Mouse (Mus musculus) spleen, postnatal 10 days (tissue): ENCODE data around the gene Max.

Source experiments
- DNase-seq, 2 experiments: peaks; one replicate each; pipeline ENCODE4 v3.0.0; 2021 to 2022; ENCODE audit warnings: low spot score in 2 of 2

The Max gene

GRCm38 (mm10) chr12:76920990-76921389, 41.0 kb downstream of the Max start:
- DNase-seq, result no peak

GRCm38 (mm10) chr12:76920398-76920797, 41.6 kb downstream of the Max start:
- DNase-seq, result no peak

DNA sequence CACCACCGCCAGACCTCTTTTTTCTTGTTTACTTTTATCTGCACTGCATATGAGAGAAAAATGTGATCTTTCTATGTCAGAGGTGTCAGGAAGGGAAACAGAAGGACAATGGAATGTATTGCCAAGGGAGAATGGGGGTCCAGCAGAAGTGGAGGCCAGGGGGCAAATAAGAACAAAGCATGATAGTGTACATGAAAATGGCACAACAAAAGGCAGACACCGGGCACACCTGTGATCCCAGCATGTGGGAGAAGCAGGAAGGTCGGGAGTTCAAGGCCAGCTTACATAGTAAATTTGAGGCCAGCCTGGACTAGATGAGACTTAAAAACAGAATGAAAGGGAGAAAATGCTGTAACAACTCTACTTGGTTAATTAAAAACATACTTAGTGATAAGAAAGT, 43.1 kb downstream of the Max start:
- no peak for DNase-seq

- peak in 1 of 2 experiments; percentile 32 for DNase-seq
Measured at GRCm38 (mm10) chr12:76918113-76918512, 43.9 kb downstream of the Max start.

GRCm38 (mm10) chr12:76916163-76916562, 45.8 kb downstream of the Max start:
- no peak for DNase-seq

GRCm38 (mm10) chr12:76912193-76912592, 49.8 kb downstream of the Max start:
- DNase-seq, result no peak

- DNase-seq, result peak in 1 of 2 experiments; percentile 34
Measured at GRCm38 (mm10) chr12:76911171-76911726, 50.8 kb downstream of the Max start.

DNA sequence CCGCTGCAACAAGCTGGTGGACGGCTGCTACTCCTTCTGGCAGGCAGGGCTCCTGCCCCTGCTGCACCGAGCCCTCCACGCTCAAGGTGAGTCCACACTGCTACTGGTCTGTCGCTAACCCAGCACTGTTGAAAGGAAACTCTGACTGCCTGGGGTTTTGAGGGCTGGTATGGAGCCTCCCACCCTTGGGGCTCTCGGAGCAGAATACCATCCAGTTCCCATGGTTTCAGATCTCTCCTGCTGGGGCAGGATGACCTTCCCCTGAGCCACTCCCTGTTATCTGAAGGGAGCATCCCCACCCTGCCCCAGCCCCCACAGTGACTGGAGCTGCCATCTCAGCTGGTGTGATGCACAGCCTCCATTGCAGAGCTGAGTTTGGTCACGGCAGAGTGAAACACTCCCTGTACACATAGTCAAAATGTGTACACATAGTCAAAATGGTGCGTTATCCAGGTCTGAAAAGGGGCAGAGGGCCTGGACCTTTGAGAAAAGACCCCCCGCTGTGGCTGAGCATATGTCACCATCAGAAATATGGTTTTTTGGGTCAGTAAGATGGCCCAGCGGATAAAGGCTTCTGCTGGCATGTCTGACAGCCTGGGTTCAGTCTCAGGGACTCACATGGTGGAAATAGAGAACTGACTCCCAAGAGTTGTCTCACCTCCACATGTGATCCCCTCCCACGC, 51.6 kb downstream of the Max start:
- DNase-seq, result peak; percentile 77 to 80

- DNase-seq, result peak; percentile 66 to 68
Measured at GRCm38 (mm10) chr12:76909218-76909617, 52.8 kb downstream of the Max start.

GRCm38 (mm10) chr12:76906278-76906677, 55.7 kb downstream of the Max start:
- no peak for DNase-seq

DNA sequence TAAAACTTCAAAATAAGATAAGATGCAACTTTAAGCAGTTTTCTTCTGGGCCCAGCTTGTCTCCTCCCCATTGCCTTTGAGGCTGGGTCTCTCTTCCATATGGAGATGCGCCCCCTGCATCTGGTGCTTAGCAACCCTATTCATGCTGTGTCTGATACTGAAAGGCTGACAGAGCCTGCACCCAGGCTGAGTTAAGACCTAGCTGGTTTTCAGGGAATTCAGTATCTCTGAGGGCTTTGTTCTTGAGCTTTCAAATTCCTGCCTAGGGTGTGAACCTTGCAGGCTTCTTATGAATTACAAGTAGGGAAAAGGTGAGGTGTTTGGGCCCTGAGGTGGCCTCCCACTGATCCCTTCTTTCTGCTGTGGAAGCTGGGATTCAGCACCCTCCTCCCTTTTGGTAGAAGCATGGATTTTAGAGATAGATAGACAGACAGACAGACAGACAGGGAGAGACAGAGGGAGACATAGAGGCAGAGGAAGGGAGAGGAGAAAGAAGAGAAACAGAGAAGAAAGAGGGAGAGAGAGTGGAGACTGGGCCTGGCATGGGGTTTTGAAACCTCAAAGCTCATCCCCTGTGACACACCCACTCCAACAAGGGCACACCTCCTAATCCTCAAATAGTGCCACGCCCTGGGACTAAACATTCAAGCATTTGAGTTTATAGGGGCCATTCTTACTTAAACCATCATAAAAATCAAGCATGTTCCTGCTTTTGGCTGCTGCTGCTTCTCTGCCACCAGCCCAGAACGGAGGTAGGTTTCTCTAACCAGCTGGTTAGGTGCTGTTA, 60.3 kb downstream of the Max start:
- no peak for DNase-seq

GRCm38 (mm10) chr12:76899261-76899975, 62.6 kb downstream of the Max start:
- DNase-seq, result no peak

DNA sequence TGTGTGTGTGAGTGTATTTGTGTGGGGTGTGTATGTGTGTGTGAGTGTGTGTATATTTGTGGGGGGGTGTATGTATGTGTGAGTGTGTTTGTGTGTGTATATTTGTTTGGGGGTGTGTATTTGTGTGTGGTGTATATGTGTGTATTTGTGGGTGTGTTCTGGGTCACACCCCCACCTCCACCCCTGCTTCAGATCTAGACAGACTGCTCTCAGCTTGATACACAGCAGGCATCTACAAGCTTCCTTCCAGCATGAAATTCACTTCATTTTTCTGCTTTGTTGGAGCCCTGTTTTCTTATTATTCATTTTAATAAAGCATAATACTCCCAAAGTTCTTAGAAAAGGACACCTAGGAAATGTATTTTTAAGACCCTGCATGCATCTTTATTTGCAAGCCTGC, 63.9 kb downstream of the Max start:
- no peak for DNase-seq

DNA sequence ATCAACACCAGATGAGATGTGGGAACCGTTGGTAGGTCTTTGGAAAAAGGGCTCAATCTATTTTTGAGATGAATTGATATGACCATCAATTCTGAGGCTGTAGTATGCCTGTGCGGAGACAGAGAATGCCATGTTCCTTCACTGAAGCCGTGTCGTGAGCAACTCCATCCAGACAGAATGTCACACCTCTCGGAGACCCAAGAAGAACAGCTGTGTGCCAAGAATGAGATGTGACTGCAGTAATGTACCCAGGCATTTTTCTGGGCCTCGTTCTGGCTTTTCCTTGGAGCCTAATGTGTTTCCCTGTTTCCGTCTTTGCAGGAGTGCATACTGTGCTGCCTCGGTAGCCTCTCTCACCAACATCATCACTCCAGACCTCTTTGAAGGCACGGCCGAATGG, 65.0 kb downstream of the Max start:
- no peak for DNase-seq

- DNase-seq, result no peak
Measured at GRCm38 (mm10) chr12:76896566-76896965, 65.4 kb downstream of the Max start.

DNA sequence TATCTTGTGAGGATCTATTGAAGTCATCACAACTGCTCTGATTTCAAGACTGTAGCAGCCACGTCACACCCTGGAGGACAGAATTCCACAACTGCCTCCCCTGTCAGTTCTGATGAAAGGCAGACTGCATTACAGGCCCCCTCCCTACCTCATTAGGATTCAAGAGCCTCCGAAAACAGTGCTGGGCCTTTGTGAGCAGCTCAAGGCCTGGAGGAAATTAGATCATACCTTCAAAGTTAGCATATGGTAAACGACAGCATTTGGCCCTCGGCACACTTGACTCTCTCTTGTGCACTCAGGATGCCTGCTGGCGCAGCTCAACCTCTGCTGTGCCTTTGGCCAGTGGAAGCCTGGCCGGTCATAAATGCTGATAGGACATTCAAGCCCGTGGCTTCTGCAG, 66.2 kb downstream of the Max start:
- DNase-seq, result no peak

- DNase-seq, result no peak
Measured at GRCm38 (mm10) chr12:76894792-76895559, 67.0 kb downstream of the Max start.

GRCm38 (mm10) chr12:76892910-76893695, 68.9 kb downstream of the Max start:
- no peak for DNase-seq

GRCm38 (mm10) chr12:76891160-76891559, 70.8 kb downstream of the Max start:
- DNase-seq, result no peak

GRCm38 (mm10) chr12:76889404-76890184, 72.4 kb downstream of the Max start:
- peak in 1 of 2 experiments; percentile 39 for DNase-seq
